Mouse (Mus musculus) ES-E14 (cell line): ENCODE measurements around the gene Fyn.

Experiments
- CHD2 ChIP-seq: IDR thresholded peaks from 2 replicates; pipeline ENCODE4 v1.6.1; 2014; ENCODE audit warnings: mild to moderate bottlenecking, low read depth, low read length, inconsistent platforms
- HCFC1 ChIP-seq: IDR thresholded peaks from 2 replicates; pipeline ENCODE4 v1.6.1; 2012; ENCODE audit warnings: low read length, inconsistent platforms, borderline replicate concordance; ENCODE audit not compliant: insufficient read depth
- MAFK ChIP-seq: IDR thresholded peaks from 2 replicates; pipeline ENCODE4 v1.6.1; 2014; ENCODE audit warnings: mild to moderate bottlenecking, low read depth, low read length, inconsistent platforms; ENCODE audit not compliant: insufficient read depth
- ZC3H11A ChIP-seq: IDR thresholded peaks from 2 replicates; pipeline ENCODE4 v1.6.1; 2012; ENCODE audit warnings: low read depth, mild to moderate bottlenecking, inconsistent platforms, low read length, borderline replicate concordance
- ZNF384 ChIP-seq: IDR thresholded peaks from 2 replicates; pipeline ENCODE4 v1.6.1; 2012; ENCODE audit warnings: low read depth, low read length, inconsistent platforms

DNA sequence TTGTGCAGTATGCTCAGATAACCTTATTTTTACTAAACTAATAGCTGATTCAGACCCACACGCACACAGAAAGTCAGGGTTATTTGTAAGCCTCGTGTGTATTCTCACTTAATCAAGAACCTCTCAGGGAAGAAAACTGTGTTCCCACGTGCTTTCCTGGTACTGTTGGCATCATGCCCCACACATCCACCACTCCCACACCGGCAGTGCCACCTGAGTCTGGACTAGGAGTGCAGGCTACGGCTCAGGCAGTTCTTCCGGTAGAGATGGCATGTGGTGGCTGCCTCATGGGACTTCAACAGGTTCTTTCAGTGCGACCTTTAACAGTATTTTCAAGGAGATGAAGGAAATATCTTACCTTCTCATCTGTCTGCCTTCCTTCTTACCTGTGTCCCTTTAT lies 104.3 kb downstream of the Fyn start:
- TF ChIP-seq HCFC1: no peak
- no peak for TF ChIP-seq CHD2
- no peak for TF ChIP-seq MAFK
- TF ChIP-seq ZNF384: no peak
- TF ChIP-seq ZC3H11A: no peak
